Mouse (Mus musculus): ENCODE measurements around the gene Gm6904. TPM values are rescaled to one million over a fixed set of nuclear protein-coding genes. Genes with fewer than 3 reads are reported as not detected.

Gene Gm6904
- polyA plus RNA-seq, 1 experiment from 2014 or later, result not detected

GRCm38 (mm10) chr14:59209003-59209402 lies 51.0 kb downstream of the Gm6904 start:
- peaks cover 30% of the 10 kb centered on the region for H3K4me1 ChIP-seq
- H3K4me2 ChIP-seq (replicated peaks), result no peak overlapping the region
- H3K9ac ChIP-seq, result no peak overlapping the region
- H3K27me3 ChIP-seq (replicated peaks), result no peaks in the 10 kb centered on the region
- H3K36me3 ChIP-seq, result peaks cover 9% of the 10 kb centered on the region
- H3K4me3 ChIP-seq, result no peak overlapping the region
- ATAC-seq (ENCODE audit: low FRiP score, low read depth), result no peak
- H3K9me3 ChIP-seq, result no peaks in the 10 kb centered on the region
- H3K27ac ChIP-seq, result no peak overlapping the region
- WGBS, result 94% methylated on average over 7 of the region's 7 CpGs

GRCm38 (mm10) chr14:59205976-59206583 lies 53.9 kb downstream of the Gm6904 start:
- Histone ChIP-seq H3K9me3 (no peaks in the 10 kb centered on the region), H3K4me1 (peaks cover 40% of the 10 kb centered on the region), H3K27ac (no peak overlapping the region), H3K4me2 (replicated peaks) (peak overlapping the region; percentile 13), H3K9ac (no peak overlapping the region), H3K27me3 (replicated peaks) (no peaks in the 10 kb centered on the region), H3K4me3 (no peak overlapping the region), H3K36me3 (no peaks in the 10 kb centered on the region)
- 37% methylated on average over 10 of the region's 10 CpGs for WGBS
- ATAC-seq (ENCODE audit: low FRiP score, low read depth), result no peak

GRCm38 (mm10) chr14:59205461-59205860 lies 54.6 kb downstream of the Gm6904 start:
- Histone ChIP-seq H3K4me1 (peaks cover 43% of the 10 kb centered on the region), H3K36me3 (no peaks in the 10 kb centered on the region)
- WGBS, result 20% methylated on average over 7 of the region's 7 CpGs

GRCm38 (mm10) chr14:59201604-59202215 lies 58.3 kb downstream of the Gm6904 start:
- no peaks in the 10 kb centered on the region for H3K27me3 ChIP-seq (replicated peaks)

More at GRCm38 (mm10) chr14:59205461-59205860, 54.6 kb downstream of the Gm6904 start:
- no peak overlapping the region for H3K27ac ChIP-seq
- peak overlapping the region; percentile 42; the same call in 1 of the 2 replicates for H3K9ac ChIP-seq
- no peak for ATAC-seq (ENCODE audit: low FRiP score, low read depth)
- no peaks in the 10 kb centered on the region for H3K27me3 ChIP-seq (replicated peaks)
- H3K4me3 ChIP-seq, result no peak overlapping the region
- H3K9me3 ChIP-seq, result no peaks in the 10 kb centered on the region
- peak overlapping the region; percentile 72 for H3K4me2 ChIP-seq (replicated peaks)

GRCm38 (mm10) chr14:59200711-59201603 lies 59.1 kb downstream of the Gm6904 start, which contains the start of gene Rcbtb1:
Gene Rcbtb1, plus strand, starts transcription at chr14:59201209.
- Histone ChIP-seq H3K27ac (peak within 1 kb of the TSS; percentile 97), H3K4me1 (peaks cover 34% of the 10 kb centered on the region), H3K27me3 (replicated peaks) (no peaks in the 10 kb centered on the region), H3K36me3 (no peaks in the 10 kb centered on the region), H3K4me2 (replicated peaks) (peak within 1 kb of the TSS; percentile 72), H3K9ac (peak within 1 kb of the TSS; percentile 90), H3K9me3 (no peaks in the 10 kb centered on the region), H3K4me3 (peak within 1 kb of the TSS; percentile 79)
- ATAC-seq (ENCODE audit: low FRiP score, low read depth), result peak; percentile 97
- under 1% methylated on average over 96 of the region's 96 CpGs for WGBS

More at GRCm38 (mm10) chr14:59201604-59202215, 58.3 kb downstream of the Gm6904 start:
- peak overlapping the region; percentile 90 for H3K9ac ChIP-seq
- WGBS, result 1% methylated on average over 21 of the region's 21 CpGs
- no peaks in the 10 kb centered on the region for H3K9me3 ChIP-seq
- peak overlapping the region; percentile 72 for H3K4me2 ChIP-seq (replicated peaks)
- peak overlapping the region; percentile 97 for H3K27ac ChIP-seq
- peak overlapping the region; percentile 79 for H3K4me3 ChIP-seq
- peaks cover 38% of the 10 kb centered on the region for H3K4me1 ChIP-seq
- no peaks in the 10 kb centered on the region for H3K36me3 ChIP-seq
- no peak for ATAC-seq (ENCODE audit: low FRiP score, low read depth)

Other genes with a start within 250 kb of the Gm6904 start
- not detected in 2 replicates for gene 1700129C05Rik, start 117.3 kb downstream of the Gm6904 start, polyA plus RNA-seq (2016; fragmentation: Nextera tagmentation; extraction: Ambion mirVana)
- not detected in 2 replicates for gene Gm5142, start 81.5 kb downstream of the Gm6904 start, polyA plus RNA-seq (2016; fragmentation: Nextera tagmentation; extraction: Ambion mirVana)
- 98.8 and 100 TPM in 2 replicates for gene Rcbtb1, start 59.0 kb downstream of the Gm6904 start, polyA plus RNA-seq (2016; fragmentation: Nextera tagmentation; extraction: Ambion mirVana)
- not detected in 2 replicates for gene Phf11a, start 37.3 kb upstream of the Gm6904 start, polyA plus RNA-seq (2016; fragmentation: Nextera tagmentation; extraction: Ambion mirVana)
- 0.33 and 0.51 TPM in 2 replicates for gene Phf11b, start 81.1 kb upstream of the Gm6904 start, polyA plus RNA-seq (2016; fragmentation: Nextera tagmentation; extraction: Ambion mirVana)
- gene Phf11d, start 105.3 kb upstream of the Gm6904 start, polyA plus RNA-seq (2016; fragmentation: Nextera tagmentation; extraction: Ambion mirVana), result 0.31 and 0.55 TPM in 2 replicates
- 0.44 and 0.63 TPM in 2 replicates for gene Phf11c, start 135.2 kb upstream of the Gm6904 start, polyA plus RNA-seq (2016; fragmentation: Nextera tagmentation; extraction: Ambion mirVana)
- gene Setdb2, start 180.7 kb upstream of the Gm6904 start, polyA plus RNA-seq (2016; fragmentation: Nextera tagmentation; extraction: Ambion mirVana), result 10.1 and 12.1 TPM in 2 replicates
- gene Cab39l, start 180.8 kb upstream of the Gm6904 start, polyA plus RNA-seq (2016; fragmentation: Nextera tagmentation; extraction: Ambion mirVana), result 26.9 and 30.6 TPM in 2 replicates